8 mouse cellular contexts compared by ENCODE assay signal in the genomic region with DNA sequence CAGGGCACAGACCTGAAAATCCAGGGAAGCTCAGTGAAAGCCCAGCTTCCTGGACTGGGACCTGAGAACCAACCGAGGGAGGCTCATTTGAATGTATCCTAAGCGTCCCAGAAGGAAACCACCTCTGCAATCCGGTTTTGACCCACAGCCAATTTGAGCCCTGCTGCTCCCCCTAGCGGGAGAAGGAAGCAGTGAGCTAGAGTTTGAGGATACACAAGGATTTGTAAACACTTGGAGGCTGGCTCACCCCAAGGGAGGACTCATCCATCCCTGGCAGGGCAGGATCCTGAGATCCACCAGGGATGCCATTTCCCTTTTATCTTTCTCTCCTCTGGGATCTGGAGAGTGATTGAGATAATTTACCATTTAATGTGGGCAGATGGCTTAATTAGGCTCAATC. TPM values are rescaled to one million over a fixed set of nuclear protein-coding genes. Genes with fewer than 3 reads are reported as not detected.
A peak's percentile ranks its signal among the peaks of the same experiment; 100 is the strongest.
DNase-seq lines count a peak whose midpoint lies in the region; ATAC-seq lines count a peak whose summit lies in the region.

No protein-coding gene starts in this region.

- intact Hi-C loops in left cerebral cortex, postnatal 25 days (cut with DNase I) = no loop called here

- DNase-seq in midbrain, embryonic 10.5 days (ENCODE audit: low spot score) = peak; percentile 64
- peak; percentile 11 to 43 for DNase-seq in adrenal gland, postnatal 4 days (ENCODE audit: low spot score in 2 of 2)
- DNase-seq in embryonic facial prominence, embryonic 11.5 days (ENCODE audit: low spot score) = peak; percentile 79
- peak; percentile 83 for DNase-seq in heart, postnatal 4 days
- peak; percentile 49 to 58 for DNase-seq in left cerebral cortex, postnatal 25 days (ENCODE audit: low spot score in 2 of 2)
- peak; percentile 69 for DNase-seq in testis, postnatal 14 days (ENCODE audit: low spot score)

- ATAC-seq in midbrain, embryonic 15.5 days (replicated peaks) = no peak
- peak; percentile 52; the same call in 1 of the 2 replicates for ATAC-seq in embryonic facial prominence, embryonic 11.5 days (replicated peaks; ENCODE audit: insufficient number of reproducible peaks, low FRiP score, low TSS enrichment, low read depth)
- peak; percentile 73; the same call in 1 of the 2 replicates for ATAC-seq in neural tube, embryonic 13.5 days (ENCODE audit: low read depth)

- 0 out of 2 replicates have a peak, but pooled peaks cover 4% of the 10 kb centered on the region for H3K4me1 ChIP-seq in midbrain, embryonic 10.5 days
- 0 out of 2 replicates have a peak, but pooled peaks cover 4% of the 10 kb centered on the region for H3K4me1 ChIP-seq in midbrain, embryonic 15.5 days
- H3K4me1 ChIP-seq in embryonic facial prominence, embryonic 11.5 days (ENCODE audit: control insufficient read depth, insufficient read depth, low read length) = no peaks in the 10 kb centered on the region
- peaks cover 31% of the 10 kb centered on the region for H3K4me1 ChIP-seq in neural tube, embryonic 13.5 days (replicated peaks)

- WGBS in midbrain, embryonic 10.5 days = 10% methylated on average over 4 of the region's 4 CpGs
- 7% methylated on average over 4 of the region's 4 CpGs for WGBS in midbrain, embryonic 15.5 days
- WGBS in embryonic facial prominence, embryonic 11.5 days = 4% methylated on average over 4 of the region's 4 CpGs
- WGBS in neural tube, embryonic 13.5 days = 7% methylated on average over 4 of the region's 4 CpGs

- no peak overlapping the region for H3K27ac ChIP-seq in midbrain, embryonic 10.5 days (replicated peaks)
- no peak overlapping the region for H3K27ac ChIP-seq in midbrain, embryonic 15.5 days
- no peak overlapping the region for H3K27ac ChIP-seq in embryonic facial prominence, embryonic 11.5 days (replicated peaks; ENCODE audit: low read depth, low read length)
- H3K27ac ChIP-seq in neural tube, embryonic 13.5 days (replicated peaks) = no peak overlapping the region

- H3K27me3 ChIP-seq in midbrain, embryonic 10.5 days (ENCODE audit: low read depth, poor library complexity, severe bottlenecking) = no peaks in the 10 kb centered on the region
- no peaks in the 10 kb centered on the region for H3K27me3 ChIP-seq in midbrain, embryonic 15.5 days (replicated peaks)
- no peaks in the 10 kb centered on the region for H3K27me3 ChIP-seq in embryonic facial prominence, embryonic 11.5 days (ENCODE audit: control insufficient read depth, insufficient read depth, low read length)
- 0 out of 2 replicates have a peak, but pooled peaks cover 8% of the 10 kb centered on the region for H3K27me3 ChIP-seq in neural tube, embryonic 13.5 days

- no peak overlapping the region for H3K9ac ChIP-seq in midbrain, embryonic 15.5 days
- no peak overlapping the region for H3K9ac ChIP-seq in embryonic facial prominence, embryonic 11.5 days (replicated peaks; ENCODE audit: low read length)
- H3K9ac ChIP-seq in neural tube, embryonic 13.5 days = no peak overlapping the region

- H3K4me3 ChIP-seq in midbrain, embryonic 10.5 days = no peak overlapping the region
- H3K4me3 ChIP-seq in midbrain, embryonic 15.5 days = no peak overlapping the region
- no peak overlapping the region for H3K4me3 ChIP-seq in embryonic facial prominence, embryonic 11.5 days (ENCODE audit: low read depth, low read length)
- no peak overlapping the region for H3K4me3 ChIP-seq in neural tube, embryonic 13.5 days

- no peak overlapping the region for H3K4me2 ChIP-seq in midbrain, embryonic 15.5 days
- no peak overlapping the region for H3K4me2 ChIP-seq in embryonic facial prominence, embryonic 11.5 days (ENCODE audit: low read depth, low read length)
- H3K4me2 ChIP-seq in neural tube, embryonic 13.5 days = no peak overlapping the region

- H3K36me3 ChIP-seq in midbrain, embryonic 10.5 days = no peaks in the 10 kb centered on the region
- H3K36me3 ChIP-seq in midbrain, embryonic 15.5 days (replicated peaks) = no peaks in the 10 kb centered on the region
- H3K36me3 ChIP-seq in embryonic facial prominence, embryonic 11.5 days (replicated peaks; ENCODE audit: control insufficient read depth, insufficient read depth, low read depth, low read length) = no peaks in the 10 kb centered on the region
- no peaks in the 10 kb centered on the region for H3K36me3 ChIP-seq in neural tube, embryonic 13.5 days

- H3K9me3 ChIP-seq in midbrain, embryonic 10.5 days (replicated peaks) = no peaks in the 10 kb centered on the region
- no peaks in the 10 kb centered on the region for H3K9me3 ChIP-seq in midbrain, embryonic 15.5 days
- no peaks in the 10 kb centered on the region for H3K9me3 ChIP-seq in embryonic facial prominence, embryonic 11.5 days (replicated peaks; ENCODE audit: control insufficient read depth, low read length)
- H3K9me3 ChIP-seq in neural tube, embryonic 13.5 days = no peaks in the 10 kb centered on the region

RNA-seq across cellular contexts. Expression of a gene that starts 45.9 kb away (rescaled TPM):
- 17.8 and 18.2 TPM in 2 replicates for polyA plus RNA-seq in midbrain, embryonic 10.5 days (2016; fragmentation: Nextera tagmentation; extraction: Ambion mirVana)
- 6.8 TPM in 2 replicates for polyA plus RNA-seq in midbrain, embryonic 15.5 days (2015; fragmentation: Nextera tagmentation; extraction: Ambion mirVana)
- 10 to 100 TPM; 41.1 to 47.0 TPM for total RNA-seq in adrenal gland, postnatal 4 days (2021)
- polyA plus RNA-seq in embryonic facial prominence, embryonic 11.5 days (2014; fragmentation: Nextera tagmentation; extraction: Ambion mirVana) = 19.0 and 20.6 TPM in 2 replicates
- 10 to 100 TPM; 33.0 to 35.1 TPM for total RNA-seq in heart, postnatal 4 days (2021)
- 10 to 100 TPM; 24.2 to 28.2 TPM for total RNA-seq in left cerebral cortex, postnatal 25 days (2021)
- polyA plus RNA-seq in neural tube, embryonic 13.5 days (2015; fragmentation: Nextera tagmentation; extraction: Ambion mirVana) = 8.4 TPM in 2 replicates

Comparison
In these comparisons a context has a peak if more than half of its experiments do, and no peak if none do; other contexts are left out.
1. DNase-seq: peak in every context shown above with its lines; median percentile 83 in heart, postnatal 4 days; 79 in embryonic facial prominence, embryonic 11.5 days; 69 in testis, postnatal 14 days; 64 in midbrain, embryonic 10.5 days; 54 in left cerebral cortex, postnatal 25 days; 27 in adrenal gland, postnatal 4 days.